Mouse (Mus musculus) megakaryocyte, embryonic 14.5 days (primary cell): ENCODE results near the gene Gm13420.

Experiments used
- FLI1 ChIP-seq: IDR thresholded peaks from 2 replicates; pipeline ENCODE4 v1.6.1; 2012; ENCODE audit warnings: low read length, inconsistent platforms, mixed read lengths
- GATA1 ChIP-seq: IDR thresholded peaks from 3 replicates; pipeline ENCODE4 v1.6.1; 2012; ENCODE audit warnings: mixed read lengths, low read length, inconsistent platforms, borderline replicate concordance

GRCm38 (mm10) chr2:29703104-29704081 lies 48.1 kb downstream of the Gm13420 start:
- TF ChIP-seq GATA1 (no peak), FLI1 (no peak)
